Mouse (Mus musculus): ENCODE measurements at regions not wholly inside any gene's neighbourhood (a gene's known extent, or its start where the extent isn't known, plus 50 kb on each side); places are given as distances from the start of the nearest gene placed in this dataset.
"Not testable (repeated sequence)": the region's sequence is repeated elsewhere in the genome, so short reads cannot be mapped to it uniquely, and the experiment has no call there.

GRCm38 (mm10) chr13:107774499-107774898 lies 269.7 kb upstream of the Smim15 start:
- DNase-seq (ENCODE audit: low spot score in 2 of 2) = not testable (repeated sequence)

DNA sequence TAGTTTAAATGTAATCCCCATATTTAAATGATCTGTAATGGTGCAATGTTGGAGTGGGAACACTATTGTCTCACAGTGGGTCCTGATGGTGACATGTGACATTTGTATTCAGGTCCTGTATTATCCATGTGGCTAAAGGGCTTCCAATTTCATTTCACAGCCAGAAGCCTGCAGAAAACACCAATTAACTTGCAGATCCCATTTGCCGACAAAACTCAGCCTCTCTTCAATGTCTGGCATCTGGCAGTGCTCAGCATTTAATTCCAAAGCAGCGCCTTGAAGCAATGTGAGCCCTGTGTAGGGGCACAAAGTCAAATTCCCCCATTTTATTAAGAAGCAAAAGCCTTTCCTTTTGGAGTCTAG lies 277.0 kb upstream of the Smim15 start:
- peak in 1 of 2 experiments; percentile 21 for DNase-seq (ENCODE audit: low spot score in 2 of 2)

DNA sequence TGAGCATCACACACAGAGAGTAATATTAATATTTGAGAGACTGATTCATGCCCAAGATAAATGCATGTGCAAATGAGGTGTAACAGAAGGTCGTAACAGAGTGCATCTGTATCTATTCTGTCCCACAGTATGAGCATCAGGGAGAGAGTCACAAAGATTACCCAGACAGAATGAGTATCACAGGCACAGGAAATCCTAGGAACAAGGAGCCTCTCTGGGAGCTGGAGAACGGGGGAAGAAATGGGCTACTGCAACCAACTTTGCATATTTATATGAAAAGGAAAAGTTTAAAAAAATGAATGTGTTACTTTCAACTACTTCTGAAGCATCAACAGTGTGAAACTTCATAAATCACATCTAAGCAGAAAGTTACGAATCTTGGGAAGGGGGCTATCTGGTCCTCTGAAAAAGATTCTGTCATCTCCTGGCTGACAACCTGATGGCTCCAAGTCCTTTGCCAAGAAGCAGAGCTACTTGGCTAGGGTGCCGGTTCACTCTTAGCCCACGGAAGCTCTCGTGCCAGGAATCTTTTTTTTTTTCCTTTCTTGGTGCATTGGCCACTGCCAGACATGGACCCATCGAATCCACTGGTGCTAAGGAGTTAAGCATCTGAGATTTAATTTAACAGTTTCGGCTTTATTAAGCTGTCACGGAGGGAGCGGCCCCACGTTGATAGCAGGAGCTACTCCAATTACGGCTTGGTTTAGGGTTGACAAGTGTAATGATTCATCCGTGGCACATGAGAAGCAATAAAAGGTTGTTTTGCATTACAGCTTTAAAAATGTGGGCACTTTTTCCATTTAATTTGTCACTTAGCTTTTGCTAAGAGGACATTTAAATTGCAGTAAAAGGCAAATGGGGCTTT lies 277.6 kb upstream of the Smim15 start:
- peak; percentile 25 to 58 for DNase-seq (ENCODE audit: low spot score in 2 of 2)

DNA sequence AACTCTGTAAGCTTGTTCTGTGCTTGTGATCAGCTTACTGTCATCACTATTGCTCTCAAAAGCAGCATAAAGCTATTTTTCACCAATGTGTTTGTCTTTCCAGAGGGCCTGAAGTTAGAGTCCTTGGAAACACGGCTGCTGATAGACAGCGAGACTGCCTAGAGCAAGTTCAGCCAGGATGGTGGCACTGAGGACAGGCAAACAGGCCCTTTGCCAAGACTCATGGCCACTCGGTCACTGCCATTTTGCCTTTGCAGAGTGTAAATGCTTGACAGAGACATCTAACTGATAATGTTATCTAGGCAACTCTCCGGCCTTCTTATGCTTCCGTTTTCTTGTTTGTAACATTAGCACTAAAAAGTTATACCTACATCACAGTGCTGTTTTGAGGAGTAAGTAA lies 280.3 kb upstream of the Smim15 start:
- DNase-seq (ENCODE audit: low spot score in 2 of 2) = no peak

DNA sequence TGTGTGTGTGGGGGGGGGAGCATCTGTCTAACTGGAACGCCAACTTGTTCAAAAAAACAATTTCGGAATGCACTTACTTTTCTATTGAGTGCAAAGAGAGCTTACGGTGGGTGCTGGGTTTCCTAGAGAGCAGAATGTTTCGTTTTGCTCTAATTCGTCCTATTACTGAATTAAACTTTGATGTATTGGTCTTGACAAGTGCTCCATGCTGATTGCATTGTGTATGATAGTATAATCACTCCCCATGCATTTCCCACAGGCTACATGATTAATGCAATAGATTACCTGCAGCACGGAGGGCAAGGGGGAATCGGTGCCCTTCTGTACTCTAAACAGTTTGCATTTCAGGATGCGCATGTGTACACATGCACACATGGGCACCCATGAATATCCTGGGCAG lies 283.7 kb upstream of the Smim15 start:
- no peak for DNase-seq (ENCODE audit: low spot score in 2 of 2)

DNA sequence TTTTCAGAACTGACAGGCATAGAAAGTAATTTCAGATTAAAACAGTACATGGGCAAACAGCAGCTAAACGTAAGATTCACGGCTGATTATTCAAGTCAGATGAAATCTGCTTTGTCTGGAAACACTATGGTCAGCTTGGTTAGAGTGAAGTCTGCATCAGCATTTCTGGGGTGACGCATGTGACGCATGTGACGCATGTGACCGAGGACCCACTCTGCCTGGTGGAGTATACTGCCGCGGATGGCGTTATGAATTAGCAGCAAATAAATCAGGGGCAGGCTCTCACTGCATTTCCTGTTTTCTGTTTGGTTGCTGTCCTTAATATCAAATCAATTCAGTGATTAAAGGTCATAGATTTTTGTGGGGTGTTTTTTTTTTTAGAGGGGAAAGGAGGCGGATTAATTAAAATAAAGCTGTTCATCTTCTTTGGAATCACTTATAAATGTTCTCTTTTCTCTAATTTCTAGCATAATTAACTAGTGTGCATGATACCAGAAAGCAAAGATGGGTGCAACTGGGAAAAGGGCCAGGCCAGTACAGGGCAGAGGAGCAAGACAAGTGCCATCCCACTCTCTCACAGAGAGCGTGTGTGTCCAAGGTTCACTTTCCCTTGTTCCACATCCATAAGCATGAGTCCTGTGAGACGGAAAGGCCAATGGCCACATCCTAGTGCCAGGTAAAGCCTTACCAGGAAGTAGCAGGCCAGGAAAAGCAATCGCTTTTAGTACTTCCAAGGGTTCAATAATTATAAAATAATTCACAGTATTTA lies 285.7 kb upstream of the Smim15 start:
- DNase-seq (ENCODE audit: low spot score in 2 of 2) = no peak

GRCm38 (mm10) chr13:107752745-107753144 lies 291.5 kb upstream of the Smim15 start:
- DNase-seq (ENCODE audit: low spot score in 2 of 2) = no peak

DNA sequence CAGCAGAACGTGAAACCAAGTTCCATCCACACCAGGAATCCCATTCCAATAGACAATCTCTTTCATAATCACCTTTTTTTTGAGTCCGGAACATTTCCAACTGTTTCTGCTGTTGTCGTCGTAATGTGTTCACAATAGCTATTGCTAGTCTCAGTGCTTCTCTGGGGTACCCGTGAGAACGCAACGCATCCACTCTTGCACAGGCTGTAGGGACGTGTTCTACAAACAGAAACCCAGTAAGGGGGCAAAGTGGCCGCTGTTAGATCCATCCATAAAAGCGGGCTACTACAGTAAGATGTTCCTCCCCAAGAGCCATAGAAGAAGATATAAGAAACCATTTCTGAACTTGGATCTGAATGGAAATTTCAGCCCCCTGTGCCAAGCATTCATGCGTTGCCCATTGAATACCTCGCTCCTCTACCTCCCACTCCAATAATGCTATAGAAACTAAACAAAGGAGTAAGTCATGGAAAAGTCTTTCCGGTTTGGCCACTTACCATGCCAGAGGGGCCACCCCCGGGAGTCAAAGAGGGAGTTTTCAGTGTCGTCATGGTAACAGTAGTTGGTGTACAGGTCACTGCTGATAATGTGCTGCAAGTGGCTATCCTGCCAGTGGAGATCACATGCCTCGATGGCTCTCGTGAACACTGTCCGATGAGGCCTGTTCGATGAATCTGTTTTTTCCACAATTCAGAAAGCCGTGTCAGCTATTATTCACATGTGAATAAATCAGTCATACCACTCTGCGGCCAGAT lies 300.6 kb upstream of the Smim15 start:
- no peak for DNase-seq (ENCODE audit: low spot score in 2 of 2)

DNA sequence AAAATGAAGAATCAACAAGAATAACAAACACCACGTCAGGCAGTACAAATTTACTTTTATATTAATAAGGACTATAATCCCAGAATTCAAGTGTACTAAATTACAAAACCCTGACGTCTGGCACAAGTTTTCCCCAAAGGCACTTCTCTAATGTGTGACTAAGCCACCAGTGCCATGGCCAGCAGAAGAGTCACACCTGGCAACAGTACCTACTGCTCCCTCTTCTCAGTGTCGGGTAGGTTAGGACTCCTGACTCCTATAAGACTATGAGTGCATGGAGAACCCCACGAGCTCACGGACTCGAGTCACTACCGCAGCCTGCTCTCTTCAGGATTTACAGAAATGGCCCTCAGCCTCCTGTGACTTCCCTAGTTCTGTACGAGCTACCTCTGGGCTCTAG lies 307.7 kb upstream of the Smim15 start:
- DNase-seq (ENCODE audit: low spot score in 2 of 2) = no peak

GRCm38 (mm10) chr13:107734161-107734905 lies 309.9 kb upstream of the Smim15 start:
- no peak for DNase-seq (ENCODE audit: low spot score in 2 of 2)

GRCm38 (mm10) chr13:107730976-107731375 lies 313.3 kb upstream of the Smim15 start:
- no peak for DNase-seq (ENCODE audit: low spot score in 2 of 2)

DNA sequence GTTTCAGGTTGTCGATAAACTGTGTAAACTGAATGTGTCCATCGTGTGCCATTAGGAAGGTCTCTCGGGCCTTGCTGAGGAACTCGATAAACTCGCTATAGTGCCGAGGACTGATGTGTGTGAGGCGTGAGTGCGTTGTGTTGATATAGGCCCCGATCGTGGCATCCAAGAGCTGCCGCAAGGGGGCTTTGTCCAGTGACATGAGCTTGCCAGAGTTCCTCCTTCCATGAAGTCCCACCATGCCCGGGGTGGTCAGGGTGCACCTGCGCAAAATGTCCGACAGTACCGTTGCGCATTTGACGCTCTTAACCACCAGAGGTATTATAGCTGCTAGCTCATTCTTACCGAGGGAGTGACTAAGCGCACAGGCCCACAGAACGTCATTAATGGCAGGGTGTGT lies 317.8 kb upstream of the Smim15 start:
- no peak for DNase-seq (ENCODE audit: low spot score in 2 of 2)

- DNase-seq (ENCODE audit: low spot score in 2 of 2) = no peak
Measured at GRCm38 (mm10) chr13:107721901-107722300, 322.3 kb upstream of the Smim15 start.

- no peak for DNase-seq (ENCODE audit: low spot score in 2 of 2)
Measured at GRCm38 (mm10) chr13:107720874-107721574, 323.2 kb upstream of the Smim15 start.

DNA sequence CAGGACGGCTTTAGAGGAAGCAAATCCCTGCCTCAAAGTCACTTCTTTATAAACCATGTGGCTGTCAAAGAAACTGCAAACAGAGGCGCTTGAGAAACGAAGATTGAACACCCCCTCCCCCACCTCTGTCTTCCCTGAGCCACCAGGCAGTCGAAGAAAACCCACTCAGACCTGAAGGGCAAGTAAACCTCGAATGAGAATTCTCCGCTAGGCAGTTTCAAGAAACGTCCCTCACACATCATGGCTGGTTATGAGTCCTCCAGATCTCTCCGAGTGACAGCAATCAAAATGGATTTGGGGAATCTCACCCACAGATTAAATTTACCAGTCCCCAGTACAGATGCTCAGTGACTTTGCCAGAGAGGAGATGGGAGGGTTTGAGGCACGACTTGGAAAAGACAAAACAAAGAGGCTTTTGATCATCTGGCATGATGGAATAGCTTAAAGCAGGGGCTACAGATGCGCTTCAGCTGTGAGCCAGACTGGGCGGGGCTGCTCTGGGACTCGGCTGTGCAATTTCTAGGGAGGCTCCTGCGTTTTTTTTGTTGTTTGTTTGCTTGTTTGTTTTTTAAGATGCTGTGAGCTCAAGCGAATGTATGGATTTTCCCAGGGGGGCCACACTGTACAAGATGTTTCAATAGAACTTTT lies 325.1 kb upstream of the Smim15 start:
- no peak for DNase-seq (ENCODE audit: low spot score in 2 of 2)

- no peak for DNase-seq (ENCODE audit: low spot score in 2 of 2)
Measured at GRCm38 (mm10) chr13:107715616-107716015, 328.6 kb upstream of the Smim15 start.

- DNase-seq (ENCODE audit: low spot score in 2 of 2) = no peak
Measured at GRCm38 (mm10) chr13:107714001-107714400, 330.2 kb upstream of the Smim15 start.

GRCm38 (mm10) chr13:107711341-107711994 lies 332.8 kb upstream of the Smim15 start:
- no peak for DNase-seq (ENCODE audit: low spot score in 2 of 2)

- DNase-seq (ENCODE audit: low spot score in 2 of 2) = no peak
Measured at GRCm38 (mm10) chr13:107710368-107710767, 333.9 kb upstream of the Smim15 start.

- no peak for DNase-seq (ENCODE audit: low spot score in 2 of 2)
Measured at GRCm38 (mm10) chr13:107709828-107710227, 334.4 kb upstream of the Smim15 start.

Measured in frontal cortex, postnatal 36 days (tissue).